Mouse (Mus musculus) urinary bladder, postnatal 25 days (tissue): Measurements from ENCODE around the gene Ppp1cb.
A peak's percentile ranks its signal among the peaks of the same experiment; 100 is the strongest.
"Not testable (repeated sequence)": the region's sequence is repeated elsewhere in the genome, so short reads cannot be mapped to it uniquely, and the experiment has no call there.

Experiments
- DNase-seq: peaks from one replicate; pipeline ENCODE4 v3.0.0; 2022; ENCODE audit warnings: low spot score

Ppp1cb gene

GRCm38 (mm10) chr5:32458408-32459143, at the start of gene Ppp1cb:
Ppp1cb (plus strand) TSS chr5:32458843.
- DNase-seq, result peak; percentile 94

- no peak for DNase-seq
Measured at GRCm38 (mm10) chr5:32409747-32410146, 48.9 kb upstream of the Ppp1cb start.

- no peak for DNase-seq
Measured at GRCm38 (mm10) chr5:32410954-32411688, 47.5 kb upstream of the Ppp1cb start.

- DNase-seq, result no peak
Measured at GRCm38 (mm10) chr5:32412186-32412950, 46.3 kb upstream of the Ppp1cb start.

- no peak for DNase-seq
Measured at GRCm38 (mm10) chr5:32413083-32413482, 45.6 kb upstream of the Ppp1cb start.

GRCm38 (mm10) chr5:32413569-32413968, 45.1 kb upstream of the Ppp1cb start:
- DNase-seq, result no peak

GRCm38 (mm10) chr5:32414461-32414985, 44.1 kb upstream of the Ppp1cb start:
- DNase-seq, result no peak

GRCm38 (mm10) chr5:32415554-32415953, 43.1 kb upstream of the Ppp1cb start:
- no peak for DNase-seq

- DNase-seq, result no peak
Measured at GRCm38 (mm10) chr5:32416881-32417280, 41.8 kb upstream of the Ppp1cb start.

GRCm38 (mm10) chr5:32422081-32422589, 36.5 kb upstream of the Ppp1cb start:
- no peak for DNase-seq

GRCm38 (mm10) chr5:32423339-32424046, 35.1 kb upstream of the Ppp1cb start:
- no peak for DNase-seq

- no peak for DNase-seq
Measured at GRCm38 (mm10) chr5:32424464-32424863, 34.2 kb upstream of the Ppp1cb start.

- no peak for DNase-seq
Measured at GRCm38 (mm10) chr5:32425485-32426171, 33.0 kb upstream of the Ppp1cb start.

- no peak for DNase-seq
Measured at GRCm38 (mm10) chr5:32430399-32430798, 28.2 kb upstream of the Ppp1cb start.

GRCm38 (mm10) chr5:32434346-32434745, 24.3 kb upstream of the Ppp1cb start:
- not testable (repeated sequence) for DNase-seq

- no peak for DNase-seq
Measured at GRCm38 (mm10) chr5:32435612-32436011, 23.0 kb upstream of the Ppp1cb start.

GRCm38 (mm10) chr5:32437901-32438563, 20.6 kb upstream of the Ppp1cb start:
- DNase-seq, result no peak

GRCm38 (mm10) chr5:32438564-32438922, 20.1 kb upstream of the Ppp1cb start:
- DNase-seq, result no peak

- DNase-seq, result no peak
Measured at GRCm38 (mm10) chr5:32441336-32441735, 17.3 kb upstream of the Ppp1cb start.

GRCm38 (mm10) chr5:32441992-32442575, 16.6 kb upstream of the Ppp1cb start:
- DNase-seq, result no peak
